Mouse (Mus musculus): Measurements from ENCODE around the gene Chrm2.
A peak's percentile ranks its signal among the peaks of the same experiment; 100 is the strongest.

Gene Chrm2

DNA sequence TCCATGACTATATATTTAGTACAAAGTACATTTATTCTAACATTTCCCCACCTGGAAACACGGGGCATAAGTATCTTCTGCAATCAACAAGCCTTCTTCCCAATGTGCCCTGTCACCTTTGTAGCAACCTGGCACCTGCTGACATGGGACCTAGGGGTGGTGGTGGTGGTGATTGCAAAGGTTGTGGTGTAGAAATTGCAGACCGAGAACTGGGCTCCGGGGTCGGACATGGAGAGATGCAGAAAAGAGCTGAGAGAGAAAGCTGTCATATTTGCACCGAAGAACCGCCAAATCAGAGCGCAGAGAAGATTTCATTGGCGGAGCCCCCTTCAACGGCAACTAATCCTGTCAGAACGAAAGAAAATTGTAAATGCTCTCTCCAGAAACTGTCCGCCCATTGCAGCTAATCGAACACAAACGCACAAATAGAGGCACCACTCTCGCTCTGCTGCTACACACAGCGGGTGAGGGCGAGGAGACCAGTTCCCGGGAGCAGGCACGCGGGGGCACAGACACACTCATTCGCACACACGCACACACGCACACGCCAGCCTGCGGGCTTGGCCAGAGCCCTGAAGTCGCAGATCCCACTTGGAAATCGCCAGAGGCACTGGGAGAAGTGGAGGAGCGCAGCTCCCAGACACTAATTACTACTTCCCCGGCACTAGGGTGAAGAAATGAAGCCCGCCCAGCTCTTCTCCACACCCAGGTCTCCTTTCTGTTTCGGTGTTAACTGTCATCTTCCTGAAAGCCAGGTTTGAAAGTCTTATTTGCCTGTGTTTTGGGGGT lies at the start of gene Chrm2:
TSS of gene Chrm2 (plus strand) at position 473 of the 789 bp plus-strand sequence.
- peak in 1 of 2 experiments; percentile 38 for DNase-seq (ENCODE audit: low spot score in 2 of 2)

DNA sequence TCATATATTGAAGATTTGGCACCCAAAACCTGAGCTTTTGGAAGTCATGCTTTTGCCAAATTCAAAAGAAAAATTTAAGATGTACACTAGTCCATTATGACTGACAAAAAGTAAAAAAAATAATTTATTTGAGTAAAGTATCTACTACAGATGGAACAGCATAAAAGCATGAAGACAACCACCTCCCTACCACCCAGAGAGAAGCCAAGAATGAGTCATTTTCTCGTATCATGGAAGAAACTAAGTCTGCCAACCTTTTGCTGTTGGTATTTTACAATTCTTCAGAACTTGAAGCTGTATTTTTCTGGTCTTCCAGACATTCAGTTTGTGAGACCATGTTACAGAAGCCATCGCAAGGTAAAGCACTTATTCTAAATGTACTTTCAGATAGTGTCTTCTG lies 13.9 kb upstream of the Chrm2 start:
- DNase-seq (ENCODE audit: low spot score in 2 of 2) = no peak

DNA sequence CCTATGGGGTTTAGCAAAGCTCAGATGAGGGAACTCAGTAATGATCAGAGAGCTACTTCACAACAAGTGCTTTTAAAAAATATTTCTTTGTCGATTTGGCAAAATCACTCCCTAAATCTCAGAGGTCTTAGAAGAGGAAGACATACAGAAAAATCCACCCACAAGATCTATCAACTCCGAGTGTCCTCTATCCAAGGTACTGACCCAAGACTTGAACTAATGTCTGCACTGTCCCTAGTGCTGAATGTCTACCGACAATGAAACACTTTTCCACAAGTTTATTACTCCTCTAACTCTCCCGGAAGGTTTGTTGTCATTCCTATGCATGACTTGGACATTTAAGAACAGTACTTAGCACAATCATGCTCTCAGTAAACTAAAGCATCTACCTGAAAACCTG lies 9.9 kb upstream of the Chrm2 start:
- no peak for DNase-seq (ENCODE audit: low spot score in 2 of 2)

DNA sequence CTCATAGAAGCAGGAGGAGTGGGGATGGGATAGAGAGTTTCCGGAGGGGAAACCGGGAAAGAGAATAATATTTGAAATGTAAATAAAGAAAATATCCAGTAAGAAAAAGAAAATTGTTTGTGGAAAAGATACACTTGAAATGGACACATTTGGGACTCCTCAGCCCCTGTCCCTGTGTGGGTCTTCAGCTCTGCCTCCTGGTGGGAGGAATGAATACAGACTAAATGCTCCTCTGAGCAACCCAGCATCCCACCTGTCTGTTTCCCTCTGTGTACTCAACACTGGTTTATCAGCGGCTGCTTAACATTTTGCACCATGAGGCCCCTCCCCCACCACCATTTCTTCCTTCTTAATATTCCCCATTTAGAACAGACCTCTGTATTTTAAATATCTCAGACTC lies 3.8 kb upstream of the Chrm2 start:
- no peak for DNase-seq (ENCODE audit: low spot score in 2 of 2)

DNA sequence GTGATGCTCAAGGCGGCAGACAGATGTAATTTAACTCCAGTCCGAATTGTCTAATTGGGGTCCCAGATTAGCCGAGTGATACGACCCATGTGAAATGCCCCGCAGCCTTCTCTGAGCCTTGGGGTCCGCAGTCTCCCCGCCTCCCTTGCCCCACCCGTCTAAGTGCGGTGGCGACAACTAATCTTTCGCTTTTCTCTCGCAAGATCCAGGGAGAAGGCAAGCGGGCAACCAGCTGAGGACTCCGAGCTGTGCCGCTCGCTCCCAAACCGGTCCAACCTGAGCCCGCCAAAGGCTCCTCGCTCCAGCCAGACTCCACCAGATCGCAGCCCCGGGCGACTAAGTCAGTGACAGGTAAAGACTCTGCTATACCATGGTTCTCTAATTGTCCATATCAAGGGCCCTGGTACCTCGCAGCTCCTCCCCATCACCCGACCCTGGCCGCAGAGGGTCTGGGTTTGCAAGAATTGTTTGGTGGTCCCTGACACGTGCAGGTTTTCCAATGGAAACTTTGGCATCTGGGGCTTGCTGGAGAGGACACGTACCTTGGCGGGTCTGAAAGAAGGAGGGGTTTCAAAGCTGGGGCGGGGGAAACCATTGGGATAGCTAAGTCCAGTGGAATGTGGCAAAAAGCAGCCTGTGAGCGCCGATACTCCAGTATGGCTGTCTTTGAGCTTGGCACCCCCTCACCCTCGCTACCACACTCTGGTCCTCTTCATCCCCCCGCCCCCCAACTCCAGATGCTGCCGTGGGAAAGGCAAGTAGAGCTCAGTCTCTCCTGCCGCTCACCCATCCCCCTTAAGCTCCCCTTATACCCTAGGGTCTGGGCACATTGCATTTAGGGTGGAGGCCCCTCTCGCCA lies 746 bp downstream of the Chrm2 start:
- peak in 1 of 2 experiments; percentile 16 for DNase-seq (ENCODE audit: low spot score in 2 of 2)

DNA sequence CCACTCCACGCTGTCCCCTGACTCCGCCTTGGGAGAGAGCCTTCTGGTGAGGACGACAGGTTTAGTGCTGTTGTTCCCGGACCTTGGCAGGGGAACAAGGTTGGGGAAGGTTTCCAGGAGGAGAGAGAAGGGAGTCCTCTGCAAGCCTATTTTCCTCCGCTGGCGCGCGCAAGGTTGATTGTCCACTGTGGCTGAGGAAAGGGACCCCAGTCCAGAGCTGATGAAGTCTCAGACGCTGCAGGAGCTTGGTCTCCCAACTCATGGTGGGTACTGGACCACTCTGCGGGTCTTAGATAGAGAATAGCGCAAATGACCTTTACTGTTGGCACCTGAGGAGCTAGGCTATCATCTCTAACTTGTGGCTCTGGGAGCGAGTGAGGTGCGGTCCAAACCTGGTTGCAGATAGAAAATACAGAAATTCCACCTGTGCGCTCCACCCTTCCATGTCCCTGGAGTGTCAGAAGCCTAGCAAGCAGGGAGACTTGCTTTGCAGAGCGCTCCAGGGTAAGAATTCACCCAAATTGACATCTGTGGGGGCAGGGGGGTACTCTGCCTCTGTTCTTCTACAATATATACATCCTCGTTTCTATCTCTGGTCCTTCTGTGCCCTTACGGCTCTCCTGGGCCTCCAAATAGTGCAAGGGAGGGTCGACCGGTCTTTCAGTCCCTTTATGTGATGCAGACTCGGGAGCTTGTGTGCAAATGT lies 1.5 kb downstream of the Chrm2 start:
- DNase-seq (ENCODE audit: low spot score in 2 of 2) = peak in 1 of 2 experiments; percentile 8

DNA sequence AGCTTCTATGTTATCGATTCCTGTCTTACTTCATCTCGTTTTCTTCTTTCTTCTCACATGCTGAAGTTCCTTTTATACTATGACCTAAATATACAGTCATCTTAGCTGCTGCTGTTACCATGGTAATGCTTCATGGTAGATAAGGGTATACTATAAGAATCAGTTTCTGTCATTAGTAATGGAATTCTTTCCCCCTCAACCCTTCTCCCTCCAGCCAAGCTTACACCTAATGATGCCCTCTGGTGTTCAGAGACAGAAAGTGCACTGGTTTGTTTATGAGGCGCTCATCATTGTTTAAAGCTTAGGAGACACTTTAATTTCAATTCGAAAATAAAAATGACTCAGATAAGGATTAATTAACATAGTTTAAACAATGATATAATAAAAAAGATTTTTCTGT lies 5.8 kb downstream of the Chrm2 start:
- no peak for DNase-seq (ENCODE audit: low spot score in 2 of 2)

DNA sequence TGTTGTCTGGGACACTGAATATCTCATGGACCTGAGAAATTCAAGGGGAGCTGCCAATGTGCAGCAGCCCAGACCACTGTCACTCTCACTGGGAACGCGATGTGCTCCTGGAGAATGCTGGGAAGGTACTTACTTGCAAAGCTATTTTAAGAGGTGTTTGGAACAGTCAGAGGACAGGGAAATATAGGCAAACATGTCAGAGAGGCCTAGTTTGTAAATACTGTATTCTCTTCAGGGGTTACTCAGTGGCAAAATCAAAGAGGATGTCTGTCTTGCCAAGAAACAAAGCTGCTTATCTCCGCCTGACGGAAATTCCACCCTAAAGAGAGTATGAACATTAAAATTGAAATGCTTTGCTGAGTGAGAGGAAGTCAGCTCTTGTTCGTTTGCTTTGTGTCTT lies 17.3 kb downstream of the Chrm2 start:
- no peak for DNase-seq (ENCODE audit: low spot score in 2 of 2)

DNA sequence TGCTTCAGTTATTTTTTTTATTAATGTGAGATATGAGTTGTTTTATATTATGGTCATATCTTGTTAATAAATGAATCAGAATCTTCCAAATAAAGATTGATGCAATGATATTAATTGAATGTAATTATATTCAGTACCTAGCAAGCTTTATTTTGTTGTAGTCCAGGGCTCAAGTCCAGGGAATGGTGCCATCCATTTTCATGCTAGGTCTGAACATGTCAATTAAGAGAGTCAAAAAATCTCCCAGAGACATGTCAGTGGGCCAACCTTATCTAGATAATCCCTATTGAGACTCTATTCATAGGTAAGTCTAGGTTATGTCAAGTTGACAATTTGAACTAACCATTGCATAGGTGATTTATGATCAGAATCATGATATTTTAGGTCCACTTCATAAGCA lies 21.1 kb downstream of the Chrm2 start:
- no peak for DNase-seq (ENCODE audit: low spot score in 2 of 2)

DNA sequence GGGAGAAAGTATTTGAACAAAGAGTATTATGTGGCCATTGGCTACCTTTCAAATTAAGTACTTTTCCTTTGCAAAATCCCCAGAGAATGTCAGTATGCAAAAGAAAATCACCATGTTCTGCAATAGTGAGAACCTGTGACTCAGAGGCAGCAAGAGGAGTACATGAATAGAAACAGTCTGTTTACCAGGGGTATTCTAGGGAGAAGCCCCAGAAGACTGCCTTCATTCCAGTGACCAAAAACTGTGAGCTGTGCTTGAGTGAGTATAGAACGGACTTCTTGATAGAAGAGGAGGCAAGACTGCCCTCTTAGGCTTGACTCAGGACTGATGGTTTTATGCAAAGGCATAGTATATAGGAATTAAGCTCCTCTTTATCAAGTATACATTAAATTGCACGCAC lies 22.2 kb downstream of the Chrm2 start:
- peak in 1 of 2 experiments; percentile 21 for DNase-seq (ENCODE audit: low spot score in 2 of 2)

DNA sequence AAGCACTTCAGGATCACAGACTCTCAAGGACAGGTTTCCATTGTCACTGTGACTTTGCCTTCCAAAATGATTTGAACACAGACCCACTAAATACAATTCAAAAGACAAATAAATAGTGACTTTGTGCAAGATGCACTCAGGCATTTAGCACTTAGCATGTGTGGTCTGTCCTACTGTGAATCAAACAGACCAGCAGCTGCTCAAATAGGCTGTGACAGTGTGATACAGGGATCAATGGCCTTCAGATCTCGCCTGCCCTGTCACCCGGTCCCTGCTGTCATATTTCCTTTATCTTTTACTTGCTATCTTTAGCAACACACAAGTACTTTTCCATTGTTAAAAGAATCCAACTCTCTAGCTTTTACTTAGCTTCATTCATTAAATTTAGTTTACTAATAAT lies 31.8 kb downstream of the Chrm2 start:
- DNase-seq (ENCODE audit: low spot score in 2 of 2) = no peak

DNA sequence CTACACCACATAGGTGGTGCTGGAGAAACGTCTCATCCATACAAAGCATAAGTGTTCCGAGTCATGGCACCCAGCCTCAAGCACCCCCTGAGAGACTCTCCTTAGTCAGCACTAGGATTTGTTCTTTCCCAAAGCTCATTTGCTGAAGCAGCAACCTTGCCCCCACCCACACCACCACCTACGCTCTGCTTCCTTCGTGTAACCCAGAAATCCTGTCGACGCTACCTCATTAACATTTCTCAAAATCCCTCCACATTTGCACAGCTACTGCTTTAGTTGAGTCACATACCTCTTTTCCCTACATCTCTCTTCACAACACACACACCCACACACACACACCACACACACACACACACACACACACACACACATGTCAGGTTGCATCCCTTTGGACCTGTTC lies 50.1 kb downstream of the Chrm2 start:
- peak; percentile 52 to 65 for DNase-seq (ENCODE audit: low spot score in 2 of 2)

DNA sequence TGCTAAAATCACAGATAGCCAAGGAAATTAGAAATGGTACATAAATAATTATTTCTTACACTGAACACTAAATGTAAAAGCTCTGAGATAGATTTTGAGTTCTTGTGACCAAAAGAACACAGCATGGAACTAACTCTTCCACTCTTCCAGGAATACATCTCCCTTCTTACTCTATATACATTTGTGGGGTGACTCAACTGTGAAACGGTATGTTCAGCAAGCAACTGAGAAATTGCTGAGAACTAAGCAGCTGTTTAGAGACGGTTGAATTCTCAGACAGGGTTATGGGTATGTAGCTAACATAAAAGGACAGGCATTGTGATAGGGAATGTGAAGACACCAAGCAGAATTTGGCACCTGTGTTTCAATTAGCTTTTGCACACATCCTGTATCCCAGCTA lies 51.3 kb downstream of the Chrm2 start:
- DNase-seq (ENCODE audit: low spot score in 2 of 2) = no peak

DNA sequence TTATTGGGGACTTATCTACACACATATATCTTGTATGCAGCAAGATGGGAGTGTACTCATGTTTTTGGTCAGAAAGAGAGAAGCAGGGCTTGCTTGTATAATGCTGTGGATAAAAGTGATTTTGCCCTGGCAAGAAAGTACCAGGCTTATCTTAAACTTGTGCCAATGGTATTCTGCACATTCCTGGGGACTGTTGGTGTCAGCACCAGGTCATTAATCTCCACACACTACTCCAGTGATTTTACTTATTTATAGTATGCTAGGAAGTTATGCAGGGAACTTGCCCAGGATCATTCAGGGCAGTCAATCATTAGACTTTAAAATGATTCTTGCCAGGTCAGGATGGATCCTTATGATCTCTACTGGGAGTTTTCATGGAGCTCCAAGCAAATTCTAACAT lies 63.6 kb downstream of the Chrm2 start:
- DNase-seq (ENCODE audit: low spot score in 2 of 2) = no peak

DNA sequence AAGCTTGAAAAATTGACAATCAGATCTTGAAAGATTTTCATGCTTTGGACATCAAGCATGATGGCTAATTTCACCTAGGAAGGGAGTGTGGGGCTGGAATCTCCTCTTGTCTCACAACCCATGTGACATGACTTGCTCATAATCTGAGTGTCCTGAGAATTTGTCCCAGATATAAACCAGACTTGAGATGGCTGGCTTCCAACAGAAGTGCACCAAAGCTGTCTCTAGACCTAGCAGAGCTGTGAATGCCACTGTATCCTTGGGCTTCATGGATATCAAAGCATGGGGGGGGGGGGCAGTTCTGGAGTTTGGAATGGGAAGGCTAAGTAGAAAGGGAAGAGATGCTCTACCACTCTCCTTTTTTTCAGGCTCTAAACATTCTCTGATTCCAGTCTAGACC lies 67.2 kb downstream of the Chrm2 start:
- DNase-seq (ENCODE audit: low spot score in 2 of 2) = no peak

DNA sequence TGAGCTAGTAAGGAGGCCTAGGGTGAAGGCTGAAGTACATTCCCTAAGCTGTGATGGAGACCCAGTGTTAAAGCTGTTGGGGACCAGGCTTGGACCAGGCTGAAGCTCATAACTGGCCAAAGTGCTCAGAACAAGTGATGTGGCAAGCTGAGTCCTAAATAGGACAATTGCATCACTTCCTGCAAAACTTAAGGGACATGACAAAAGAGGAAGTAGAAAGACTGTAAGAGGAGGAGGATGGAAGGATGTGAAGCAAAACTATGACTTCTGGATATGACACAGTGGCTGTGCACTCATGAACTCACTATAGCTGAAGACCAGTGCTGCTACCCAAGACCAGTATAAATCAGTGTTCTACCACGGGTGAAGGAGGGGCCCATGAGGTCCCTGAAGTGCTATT lies 69.1 kb downstream of the Chrm2 start:
- DNase-seq (ENCODE audit: low spot score in 2 of 2) = no peak

DNA sequence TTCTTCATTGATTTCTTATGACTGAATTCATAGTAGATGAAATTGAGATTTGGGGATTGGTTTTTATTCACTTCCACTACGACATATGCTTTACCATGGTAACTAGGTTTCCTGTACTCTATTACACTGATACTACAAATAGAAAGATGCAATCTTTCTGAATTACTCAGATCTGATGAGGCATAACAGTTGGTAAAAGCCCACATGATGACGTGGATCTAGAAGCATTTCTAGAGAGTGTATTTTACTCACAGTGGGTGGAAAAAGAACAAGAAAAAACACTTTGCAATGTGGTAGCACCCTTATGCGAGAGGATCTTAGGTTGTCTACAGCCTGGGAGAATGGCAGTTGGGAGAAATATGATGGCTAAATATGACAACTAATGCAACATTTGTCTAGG lies 76.1 kb downstream of the Chrm2 start:
- DNase-seq (ENCODE audit: low spot score in 2 of 2) = peak in 1 of 2 experiments; percentile 22

DNA sequence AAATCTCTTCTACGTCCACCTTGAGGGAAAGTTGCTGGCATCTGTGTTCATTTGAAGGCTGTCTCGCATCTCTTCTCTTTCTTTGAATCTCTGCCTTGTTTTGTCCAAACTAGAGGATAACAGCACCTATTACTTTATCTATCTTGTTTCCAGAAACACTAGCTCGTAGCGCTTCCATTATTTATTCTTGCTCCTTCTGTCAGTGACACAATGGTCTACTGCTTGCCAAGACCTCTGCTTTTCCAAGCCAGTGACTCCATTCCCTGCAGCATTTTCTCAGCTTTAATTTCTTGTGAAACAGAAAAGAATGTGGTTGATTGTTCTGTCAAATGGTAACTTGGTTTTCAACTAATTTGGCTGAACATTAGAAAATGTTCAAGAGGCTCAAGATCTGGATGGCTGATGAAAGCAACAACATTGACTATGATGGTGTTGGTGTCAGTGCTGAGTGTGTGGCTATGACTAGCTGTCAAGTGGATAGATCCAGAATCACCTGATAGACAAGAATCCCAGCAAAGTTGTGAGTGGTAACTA lies 96.3 kb downstream of the Chrm2 start:
- DNase-seq (ENCODE audit: low spot score in 2 of 2) = no peak

DNA sequence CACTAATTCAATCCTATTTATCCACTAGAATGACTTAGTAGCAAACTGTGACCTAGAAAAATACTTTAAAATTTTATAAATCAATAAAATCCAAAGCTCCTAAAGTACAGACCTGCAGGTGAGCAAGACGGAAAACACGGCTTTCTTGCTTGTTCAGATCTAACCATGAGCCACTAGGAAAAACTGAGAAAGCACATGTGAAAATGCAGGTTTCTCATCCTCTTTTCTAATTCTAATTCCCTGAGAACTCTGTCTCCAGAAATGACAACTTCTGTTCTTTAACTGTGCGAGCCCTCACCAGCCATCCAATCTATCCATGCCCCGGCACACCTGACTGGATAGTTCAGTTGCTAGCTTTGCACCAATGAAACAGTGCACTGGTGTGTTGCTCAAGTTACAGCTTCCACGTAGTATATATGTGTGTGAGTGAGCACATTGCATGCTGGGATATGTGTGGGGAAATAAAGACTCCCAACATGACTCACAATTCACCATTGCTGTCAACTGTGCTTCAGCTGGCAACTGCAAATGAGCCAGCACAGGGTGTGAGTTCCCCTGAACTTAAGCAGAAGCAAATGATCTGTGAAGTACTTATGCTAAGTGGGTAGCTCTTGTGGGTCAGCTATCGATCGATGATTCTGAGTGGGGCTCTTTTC lies 119.3 kb downstream of the Chrm2 start:
- DNase-seq (ENCODE audit: low spot score in 2 of 2) = no peak

DNA sequence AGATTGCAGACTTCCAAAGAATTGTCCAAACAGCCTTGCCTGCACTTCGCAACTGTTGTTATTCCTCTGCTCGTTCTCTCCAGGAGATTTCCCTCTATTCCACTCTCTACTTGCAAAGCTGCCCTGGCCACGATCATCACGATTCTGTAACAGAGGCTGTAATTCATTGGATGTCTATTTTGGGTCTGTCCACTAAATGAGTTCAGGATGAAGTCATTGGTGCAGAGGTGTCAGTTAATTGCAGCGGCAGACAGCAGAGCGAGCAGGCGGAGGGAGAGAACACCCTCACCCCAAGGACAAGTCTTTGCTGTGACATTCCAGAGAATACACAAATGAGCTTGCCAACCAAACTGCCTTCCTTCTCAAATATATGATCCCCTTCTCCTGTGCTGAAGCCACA lies 120.1 kb downstream of the Chrm2 start:
- DNase-seq (ENCODE audit: low spot score in 2 of 2) = peak in 1 of 2 experiments; percentile 15

DNA sequence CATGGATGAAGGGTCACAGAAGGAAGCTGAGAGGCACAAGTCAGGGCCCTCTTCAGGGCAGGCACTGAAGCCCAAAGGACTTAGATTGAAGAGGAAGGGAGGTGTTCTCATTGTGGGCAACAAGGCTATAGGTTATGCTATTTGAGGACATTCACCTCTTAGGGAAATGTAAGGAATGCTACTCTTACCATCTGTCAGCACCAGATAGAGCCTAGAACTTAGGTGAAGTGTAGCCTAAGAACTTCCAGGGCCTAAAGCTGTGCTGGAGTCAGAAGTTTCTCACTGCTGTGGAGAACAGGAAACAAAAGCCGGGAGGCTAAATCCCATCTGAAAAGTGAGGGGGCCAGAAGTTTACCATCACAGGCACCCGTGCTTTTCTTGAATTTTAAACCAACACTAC lies 120.6 kb downstream of the Chrm2 start:
- DNase-seq (ENCODE audit: low spot score in 2 of 2) = no peak

DNA sequence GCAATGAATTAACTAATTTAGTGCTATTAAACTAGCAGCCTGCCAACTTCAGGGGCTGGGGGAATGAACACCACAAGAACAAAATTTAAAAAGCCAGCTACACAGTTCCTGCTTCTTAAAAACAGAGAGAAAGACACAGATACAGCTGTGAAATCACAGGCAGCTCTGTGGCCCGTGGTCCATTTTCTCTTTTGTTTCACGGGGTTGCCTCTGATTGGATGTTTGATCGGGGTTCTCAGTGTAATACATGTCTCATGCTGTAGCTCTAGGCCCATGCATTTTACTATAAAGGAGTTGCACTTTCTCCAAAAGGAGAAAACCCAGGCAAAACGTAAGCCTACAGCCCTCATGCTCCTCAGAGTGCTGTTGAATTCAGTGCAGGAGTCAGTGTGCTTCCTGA lies 128.6 kb downstream of the Chrm2 start:
- no peak for DNase-seq (ENCODE audit: low spot score in 2 of 2)

Measured in left cerebral cortex, adult 9 months (tissue).